Mouse (Mus musculus) stomach, postnatal 0 days (tissue): ENCODE measurements around the gene Plekhj1. TPM values are rescaled to one million over a fixed set of nuclear protein-coding genes. Genes with fewer than 3 reads are reported as not detected.

Experiments used
- ATAC-seq: fragments of 200-750 bp; cut with Nextera tagmentation; 2 replicates; pipeline ENCODE4 v1.8.0; 2017; ENCODE audit not compliant: low FRiP score, low TSS enrichment
- DNase-seq: peaks from one replicate; pipeline ENCODE4 v3.0.0-alpha.2; 2016; ENCODE audit warnings: low spot score
- H3K27ac ChIP-seq: fragments of 300-500 bp; sonication (generic); replicated peaks from 2 replicates; pipeline ENCODE4 v1.5.1; 2014; ENCODE audit warnings: mild to moderate bottlenecking, control low read depth
- H3K27me3 ChIP-seq: fragments of 300-500 bp; sonication (generic); 2 replicates; pipeline ENCODE4 v1.6.1; 2014; ENCODE audit warnings: low read length; ENCODE audit not compliant: control insufficient read depth, insufficient read depth
- H3K36me3 ChIP-seq: fragments of 300-500 bp; sonication (generic); 2 replicates; pipeline ENCODE4 v1.6.1; 2014; ENCODE audit warnings: low read length, mixed read lengths; ENCODE audit not compliant: control insufficient read depth, insufficient read depth
- H3K4me1 ChIP-seq: fragments of 300-500 bp; sonication (generic); replicated peaks from 2 replicates; pipeline ENCODE4 v1.6.1; 2014; ENCODE audit warnings: antibody characterized with exemption; ENCODE audit not compliant: control insufficient read depth, insufficient read depth
- H3K4me2 ChIP-seq: fragments of 300-500 bp; sonication (generic); replicated peaks from 2 replicates; pipeline ENCODE4 v1.6.1; 2014; ENCODE audit warnings: low read depth, mild to moderate bottlenecking, control low read depth, moderate library complexity
- H3K4me3 ChIP-seq: fragments of 300-500 bp; sonication (generic); 2 replicates; pipeline ENCODE4 v1.5.1; 2014; ENCODE audit warnings: low read depth, low read length, control low read depth
- H3K9ac ChIP-seq: fragments of 300-500 bp; sonication (generic); 2 replicates; pipeline ENCODE4 v1.6.1; 2014; ENCODE audit warnings: mild to moderate bottlenecking, low read length, control low read depth, mixed read lengths
- H3K9me3 ChIP-seq: fragments of 300-500 bp; sonication (generic); 2 replicates; pipeline ENCODE4 v1.6.1; 2016; ENCODE audit warnings: low read length; ENCODE audit not compliant: control insufficient read depth
- CTCF ChIP-seq: IDR thresholded peaks from 2 replicates; pipeline ENCODE4 v1.5.1; 2016; ENCODE audit warnings: antibody characterized with exemption, low read depth, mild to moderate bottlenecking, moderate library complexity
- EP300 ChIP-seq: optimal IDR thresholded peaks from 2 replicates; pipeline ENCODE3; 2016; ENCODE audit warnings: antibody characterized with exemption
- WGBS: fragments of 180-500 bp; shearing (Covaris S2); extraction: QIAGEN DNeasy Blood & Tissue Kit; methylation state at CpG from one replicate; pipeline ENCODE4 v1.1.7; 2014; 5-methylcytosine and 5-hydroxymethylcytosine counted together
- polyA plus RNA-seq: library from polyadenylated mRNA; unstranded; fragments of >200 nt; fragmentation: Nextera tagmentation; extraction: Ambion mirVana; gene quantifications from 2 replicates; pipeline ENCODE4 v1.2.1, GENCODE M21; 2015

Gene Plekhj1
- polyA plus RNA-seq, 1 experiment from 2014 or later = 62.0 TPM

DNA sequence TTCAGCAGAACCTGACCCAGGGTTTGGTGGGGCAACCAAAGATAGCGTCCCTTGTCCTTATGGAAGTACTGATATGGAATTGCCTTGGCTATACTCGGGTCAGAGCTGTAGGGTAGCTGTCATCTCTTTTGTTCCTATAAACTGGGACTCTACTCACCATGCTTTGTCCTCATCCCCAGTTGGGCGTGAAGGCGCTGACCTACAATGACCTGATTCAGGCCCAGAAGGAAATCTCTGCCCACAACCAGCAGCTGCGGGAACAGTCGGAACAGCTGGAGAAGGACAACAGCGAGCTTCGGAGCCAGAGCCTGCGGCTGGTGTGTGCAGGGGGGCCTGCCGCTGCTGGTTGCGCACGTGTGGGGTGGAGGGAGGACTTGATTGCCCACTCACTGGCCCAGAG, 13.6 kb downstream of the Plekhj1 start:
- peaks cover 70% of the 10 kb centered on the region for H3K36me3 ChIP-seq
- H3K27me3 ChIP-seq = no peaks in the 10 kb centered on the region
- DNase-seq = no peak
- ATAC-seq = no peak
- H3K9ac ChIP-seq = no peak overlapping the region
- 86% methylated on average over 12 of the region's 12 CpGs for WGBS
- no peaks in the 10 kb centered on the region for H3K4me1 ChIP-seq
- TF ChIP-seq CTCF (no peak), EP300 (no peak)
- H3K4me3 ChIP-seq = no peak overlapping the region
- H3K27ac ChIP-seq = no peak overlapping the region
- no peak overlapping the region for H3K4me2 ChIP-seq
- H3K9me3 ChIP-seq = no peaks in the 10 kb centered on the region

DNA sequence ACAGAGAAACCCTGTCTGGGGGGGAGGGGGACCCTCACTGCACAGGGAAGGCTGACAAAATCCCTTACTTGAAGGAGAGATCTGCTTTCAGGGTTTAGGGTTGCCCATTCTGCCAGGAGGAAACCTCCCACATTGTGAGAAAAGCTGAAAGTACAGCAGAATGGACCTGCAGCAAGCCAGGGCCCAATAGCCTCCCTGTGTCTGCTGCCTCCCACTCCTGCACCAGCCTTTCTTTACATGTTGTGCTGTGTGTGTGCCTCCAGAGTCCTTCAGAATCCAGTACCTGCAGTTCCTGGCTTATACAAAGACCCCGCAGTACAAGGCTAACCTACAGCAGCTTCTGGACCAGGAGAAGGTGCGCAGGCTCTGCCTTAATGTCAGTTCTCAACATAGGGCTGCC, 14.1 kb downstream of the Plekhj1 start:
- H3K36me3 ChIP-seq = peaks cover 69% of the 10 kb centered on the region
- H3K9me3 ChIP-seq = no peaks in the 10 kb centered on the region
- H3K27ac ChIP-seq = no peak overlapping the region
- ATAC-seq = no peak
- H3K4me1 ChIP-seq = no peaks in the 10 kb centered on the region
- TF ChIP-seq CTCF (no peak), EP300 (no peak)
- WGBS = 98% methylated on average over 2 of the region's 2 CpGs
- no peak overlapping the region for H3K4me3 ChIP-seq
- H3K9ac ChIP-seq = no peak overlapping the region
- no peaks in the 10 kb centered on the region for H3K27me3 ChIP-seq
- H3K4me2 ChIP-seq = no peak overlapping the region
- DNase-seq = no peak

DNA sequence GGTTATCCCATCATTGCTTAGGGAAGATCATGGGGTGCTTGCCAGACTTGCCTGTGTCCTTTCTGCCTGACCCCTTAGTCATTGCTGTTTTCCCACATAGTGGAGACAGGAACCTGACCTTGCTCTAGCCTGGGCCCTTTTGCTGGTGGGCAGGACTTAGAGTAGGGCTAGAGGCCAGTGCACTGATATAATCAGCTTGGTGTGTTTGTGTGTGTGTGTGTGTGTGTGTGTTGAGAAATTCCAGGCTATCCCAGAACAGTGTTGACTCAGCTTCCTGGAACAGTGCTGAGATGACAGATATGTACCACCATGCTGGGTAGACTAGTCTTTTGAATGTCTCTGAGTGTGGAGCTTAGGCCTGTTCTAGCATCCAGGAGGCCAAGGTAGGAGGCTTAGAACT, 18.9 kb downstream of the Plekhj1 start:
- Histone ChIP-seq H3K4me2 (no peak overlapping the region), H3K9ac (no peak overlapping the region), H3K27me3 (no peaks in the 10 kb centered on the region), H3K9me3 (no peaks in the 10 kb centered on the region), H3K4me3 (no peak overlapping the region), H3K36me3 (peaks cover 50% of the 10 kb centered on the region), H3K27ac (no peak overlapping the region), H3K4me1 (no peaks in the 10 kb centered on the region)
- ATAC-seq (no peak), DNase-seq (no peak)
- TF ChIP-seq CTCF (no peak), EP300 (no peak)

DNA sequence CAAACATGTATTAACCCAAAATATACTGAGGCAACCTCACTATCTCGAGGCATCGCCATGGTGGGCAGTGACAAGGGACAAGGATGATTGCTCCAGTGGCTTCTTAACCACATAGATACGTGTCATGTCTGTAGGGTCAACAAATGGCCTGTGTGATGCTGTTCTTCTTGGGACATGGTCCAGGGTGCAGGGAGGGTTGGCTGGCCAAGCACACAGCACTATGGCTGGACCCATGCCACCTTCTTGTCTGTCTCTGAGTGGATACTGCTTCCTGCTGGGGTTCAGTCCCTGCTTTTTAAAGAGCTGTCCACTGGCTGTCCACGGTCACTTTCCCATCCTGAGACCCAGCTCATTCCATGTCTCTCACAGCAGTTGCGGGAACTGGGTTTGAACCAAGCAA, 21.3 kb downstream of the Plekhj1 start:
- 91% methylated on average over 5 of the region's 5 CpGs for WGBS
- TF ChIP-seq CTCF (no peak), EP300 (no peak)
- Histone ChIP-seq H3K4me2 (no peak overlapping the region), H3K36me3 (peaks cover 46% of the 10 kb centered on the region), H3K4me3 (no peak overlapping the region), H3K9me3 (no peaks in the 10 kb centered on the region), H3K27ac (no peak overlapping the region), H3K27me3 (no peaks in the 10 kb centered on the region), H3K9ac (no peak overlapping the region), H3K4me1 (peaks cover 3% of the 10 kb centered on the region; the same call in 1 of the 2 replicates)
- DNase-seq = no peak
- no peak for ATAC-seq

DNA sequence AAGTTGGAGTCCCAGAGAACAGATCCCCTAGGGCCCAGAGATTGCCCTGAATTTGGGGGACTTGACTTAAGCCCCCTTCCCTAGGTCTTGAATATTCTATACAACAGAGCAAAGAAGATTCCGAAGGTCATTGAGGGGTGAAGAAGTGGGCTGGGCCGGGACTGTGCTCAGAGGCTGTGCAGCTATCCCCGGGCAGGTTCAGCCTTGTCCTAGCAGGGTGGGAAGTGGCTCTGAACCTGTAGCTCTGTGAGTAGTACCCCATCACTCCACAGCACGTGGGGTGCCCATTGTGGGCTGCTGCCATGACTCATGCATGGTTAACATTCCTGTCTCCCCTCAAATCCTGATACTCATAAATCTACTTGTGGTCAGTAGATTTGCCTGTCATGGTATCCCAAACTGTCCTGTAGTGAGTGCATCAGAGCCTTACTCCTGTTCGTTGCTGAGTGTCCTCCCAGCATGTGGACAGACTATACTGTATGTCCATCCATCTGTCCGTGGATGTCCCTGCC, 22.0 kb downstream of the Plekhj1 start:
- 0 out of 2 replicates have a peak overlapping the region, but pooled peaks have one; percentile 18 for H3K27ac ChIP-seq
- no peak for TF ChIP-seq EP300
- no peak for ATAC-seq

DNA sequence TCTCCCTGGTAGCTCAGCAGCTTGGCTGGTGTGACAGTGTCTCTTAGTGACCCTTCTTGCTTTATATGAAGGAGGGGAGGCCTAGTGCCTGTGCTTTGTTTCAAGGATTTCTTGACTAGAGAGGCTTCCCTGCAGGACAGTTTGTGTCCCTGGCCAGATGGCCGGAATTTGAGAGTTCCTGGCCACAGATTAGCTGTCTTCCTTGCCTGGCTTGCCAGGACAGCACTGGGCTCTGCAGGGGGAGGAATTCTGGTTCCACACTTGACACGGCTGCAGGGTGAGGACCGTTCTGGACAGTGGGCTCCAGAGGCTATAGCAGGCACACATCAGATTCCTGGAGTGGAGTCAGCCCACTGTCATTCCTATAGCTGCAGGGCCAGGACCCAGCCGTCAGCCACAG, 22.7 kb downstream of the Plekhj1 start:
- no peak for DNase-seq
- no peak overlapping the region for H3K4me2 ChIP-seq
- H3K9ac ChIP-seq = peak overlapping the region; percentile 23; the same call in 1 of the 2 replicates
- H3K4me3 ChIP-seq = no peak overlapping the region
- WGBS = 74% methylated on average over 4 of the region's 4 CpGs
- H3K27ac ChIP-seq = 0 out of 2 replicates have a peak overlapping the region, but pooled peaks have one; percentile 18
- H3K36me3 ChIP-seq = peaks cover 40% of the 10 kb centered on the region
- no peaks in the 10 kb centered on the region for H3K27me3 ChIP-seq
- no peaks in the 10 kb centered on the region for H3K9me3 ChIP-seq
- ATAC-seq = no peak
- no peak for TF ChIP-seq CTCF
- H3K4me1 ChIP-seq = peaks cover 3% of the 10 kb centered on the region; the same call in 1 of the 2 replicates

More for the DNA sequence above, 22.0 kb downstream of the Plekhj1 start:
- 63% methylated on average over 6 of the region's 6 CpGs for WGBS
- H3K9ac ChIP-seq = peak overlapping the region; percentile 23; the same call in 1 of the 2 replicates
- no peak for DNase-seq
- peaks cover 3% of the 10 kb centered on the region; the same call in 1 of the 2 replicates for H3K4me1 ChIP-seq
- no peaks in the 10 kb centered on the region for H3K9me3 ChIP-seq
- H3K4me3 ChIP-seq = no peak overlapping the region
- no peaks in the 10 kb centered on the region for H3K27me3 ChIP-seq
- H3K36me3 ChIP-seq = peaks cover 44% of the 10 kb centered on the region
- no peak overlapping the region for H3K4me2 ChIP-seq
